Mouse (Mus musculus): ENCODE results near the gene Cd34.

GRCm38 (mm10) chr1:194977371-194977761 is 38.7 kb downstream of the Cd34 start:
- no peak for TF ChIP-seq CTCF (IDR thresholded peaks at IDR 0.05; ENCODE audit: extremely low read depth, insufficient read length, insufficient replicate concordance, low read depth, low read length)
- TF ChIP-seq POLR2A (IDR thresholded peaks at IDR 0.05; ENCODE audit: low read depth, low read length), result no peak

Measured in small intestine, adult 2 months (tissue).